Mouse (Mus musculus): ENCODE measurements around the gene Epha4. TPM values are rescaled to one million over a fixed set of nuclear protein-coding genes. Genes with fewer than 3 reads are reported as not detected.

The Epha4 gene
- polyA plus RNA-seq (2015; fragmentation: Nextera tagmentation; extraction: Ambion mirVana) = 58.9 and 59.5 TPM in 2 replicates

GRCm38 (mm10) chr1:77514963-77515650 lies at the start of gene Epha4:
TSS of gene Epha4 (minus strand) at chr1:77515088.
- peak; percentile 95 for ATAC-seq (ENCODE audit: low FRiP score, low read depth)
- Histone ChIP-seq H3K27me3 (peaks cover 17% of the 10 kb centered on the region), H3K4me3 (peak within 1 kb of the TSS; percentile 79), H3K9ac (peak within 1 kb of the TSS; percentile 90), H3K27ac (peak within 1 kb of the TSS; percentile 92), H3K9me3 (no peaks in the 10 kb centered on the region), H3K36me3 (peaks cover 11% of the 10 kb centered on the region), H3K4me1 (peaks cover 22% of the 10 kb centered on the region), H3K4me2 (replicated peaks) (peak within 1 kb of the TSS; percentile 93)
- under 1% methylated on average over 40 of the region's 40 CpGs for WGBS

DNA sequence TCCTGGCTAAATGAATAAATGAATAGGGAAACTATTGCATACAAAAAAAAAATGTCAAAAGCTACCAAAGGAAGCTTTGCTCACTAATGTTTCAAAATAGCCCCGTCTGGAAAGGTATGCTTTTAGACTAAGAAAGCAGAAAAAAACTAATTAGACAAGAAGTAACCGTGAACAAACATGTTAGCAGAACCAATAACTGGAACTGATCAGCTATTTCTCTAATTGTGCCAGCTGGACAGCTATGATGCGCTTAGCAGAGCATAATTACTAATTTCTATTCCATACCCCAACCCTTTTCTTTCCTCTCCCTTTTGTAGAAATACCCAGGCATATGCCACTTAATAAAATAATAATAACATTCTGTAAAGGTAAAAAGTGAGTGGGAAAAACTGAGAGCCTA lies 41.3 kb upstream of the Epha4 start:
- no peaks in the 10 kb centered on the region for H3K27me3 ChIP-seq
- H3K9ac ChIP-seq = no peak overlapping the region
- no peak for ATAC-seq (ENCODE audit: low FRiP score, low read depth)
- no peak overlapping the region for H3K27ac ChIP-seq
- no peaks in the 10 kb centered on the region for H3K9me3 ChIP-seq
- no peaks in the 10 kb centered on the region for H3K36me3 ChIP-seq
- no peak overlapping the region for H3K4me3 ChIP-seq
- H3K4me1 ChIP-seq = no peaks in the 10 kb centered on the region
- no peak overlapping the region for H3K4me2 ChIP-seq (replicated peaks)
- 74% methylated on average over 3 of the region's 3 CpGs for WGBS

DNA sequence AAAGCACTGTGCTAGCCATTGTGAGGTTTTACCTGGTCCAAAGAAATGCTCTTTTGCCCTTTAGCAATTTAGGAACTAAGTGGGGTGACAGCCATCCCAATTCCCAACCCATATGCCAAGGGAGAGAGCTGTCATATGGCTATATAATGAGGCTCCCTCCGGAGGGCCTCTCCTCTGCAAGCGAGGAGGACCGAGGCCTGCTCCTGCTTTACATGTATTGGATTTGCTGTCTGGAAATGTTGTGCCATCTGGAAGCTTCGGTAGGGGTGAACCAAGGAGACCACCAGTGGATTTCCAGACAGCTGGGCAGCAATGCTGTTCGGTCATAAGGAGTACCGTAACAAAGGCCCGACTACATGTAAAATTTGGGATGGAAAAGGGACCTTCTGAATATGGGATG lies 37.0 kb upstream of the Epha4 start:
- Histone ChIP-seq H3K36me3 (no peaks in the 10 kb centered on the region), H3K4me1 (no peaks in the 10 kb centered on the region), H3K27me3 (no peaks in the 10 kb centered on the region), H3K27ac (no peak overlapping the region), H3K9me3 (no peaks in the 10 kb centered on the region), H3K9ac (no peak overlapping the region), H3K4me3 (no peak overlapping the region), H3K4me2 (replicated peaks) (no peak overlapping the region)
- 89% methylated on average over 7 of the region's 7 CpGs for WGBS
- no peak for ATAC-seq (ENCODE audit: low FRiP score, low read depth)

- no peak overlapping the region for H3K9ac ChIP-seq
- ATAC-seq (ENCODE audit: low FRiP score, low read depth) = no peak
- H3K27ac ChIP-seq = no peak overlapping the region
- H3K27me3 ChIP-seq = no peaks in the 10 kb centered on the region
- H3K36me3 ChIP-seq = no peaks in the 10 kb centered on the region
- no peaks in the 10 kb centered on the region for H3K4me1 ChIP-seq
- no peaks in the 10 kb centered on the region for H3K9me3 ChIP-seq
- no peak overlapping the region for H3K4me2 ChIP-seq (replicated peaks)
- no peak overlapping the region for H3K4me3 ChIP-seq
- WGBS = 62% methylated on average over 6 of the region's 6 CpGs
Measured at GRCm38 (mm10) chr1:77545722-77546121, 30.8 kb upstream of the Epha4 start.

- ATAC-seq (ENCODE audit: low FRiP score, low read depth) = no peak
- WGBS = 83% methylated on average over 1 of the region's 1 CpGs
- H3K9me3 ChIP-seq = no peaks in the 10 kb centered on the region
- H3K27ac ChIP-seq = no peak overlapping the region
- H3K4me2 ChIP-seq (replicated peaks) = no peak overlapping the region
- no peak overlapping the region for H3K4me3 ChIP-seq
- H3K36me3 ChIP-seq = no peaks in the 10 kb centered on the region
- H3K4me1 ChIP-seq = no peaks in the 10 kb centered on the region
- H3K27me3 ChIP-seq = no peaks in the 10 kb centered on the region
- no peak overlapping the region for H3K9ac ChIP-seq
Measured at GRCm38 (mm10) chr1:77545035-77545434, 30.1 kb upstream of the Epha4 start.

- H3K4me3 ChIP-seq = no peak overlapping the region
- H3K9ac ChIP-seq = no peak overlapping the region
- H3K27ac ChIP-seq = no peak overlapping the region
- WGBS = 41% methylated on average over 3 of the region's 3 CpGs
- no peak overlapping the region for H3K4me2 ChIP-seq (replicated peaks)
- no peaks in the 10 kb centered on the region for H3K9me3 ChIP-seq
- no peak for ATAC-seq (ENCODE audit: low FRiP score, low read depth)
- no peaks in the 10 kb centered on the region for H3K36me3 ChIP-seq
- H3K4me1 ChIP-seq = no peaks in the 10 kb centered on the region
- no peaks in the 10 kb centered on the region for H3K27me3 ChIP-seq
Measured at GRCm38 (mm10) chr1:77544279-77544678, 29.4 kb upstream of the Epha4 start.

- H3K4me3 ChIP-seq = no peak overlapping the region
- no peaks in the 10 kb centered on the region for H3K36me3 ChIP-seq
- WGBS = 83% methylated on average over 12 of the region's 12 CpGs
- H3K27ac ChIP-seq = no peak overlapping the region
- no peak for ATAC-seq (ENCODE audit: low FRiP score, low read depth)
- H3K4me1 ChIP-seq = no peaks in the 10 kb centered on the region
- no peak overlapping the region for H3K4me2 ChIP-seq (replicated peaks)
- no peaks in the 10 kb centered on the region for H3K27me3 ChIP-seq
- H3K9me3 ChIP-seq = no peaks in the 10 kb centered on the region
- H3K9ac ChIP-seq = no peak overlapping the region
Measured at GRCm38 (mm10) chr1:77539945-77540344, 25.1 kb upstream of the Epha4 start.

DNA sequence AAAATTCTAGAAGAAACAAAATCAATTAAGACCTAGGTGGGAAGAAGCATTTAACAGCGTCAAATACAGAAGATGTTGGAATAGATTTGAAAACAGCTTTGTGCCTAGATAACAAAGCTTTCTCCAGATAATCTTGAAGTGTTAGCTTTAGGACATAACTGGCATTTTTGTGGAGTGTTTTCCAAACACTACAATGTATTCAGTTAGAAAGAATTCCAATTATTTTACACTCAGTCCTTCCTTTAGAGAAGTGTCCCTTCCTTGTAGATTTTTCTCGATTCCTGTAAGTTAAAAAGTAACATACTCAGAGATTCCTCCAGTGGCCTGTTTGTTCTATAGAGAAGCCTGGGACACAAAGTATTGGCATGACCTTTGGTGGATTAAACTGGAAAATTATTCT lies 23.7 kb upstream of the Epha4 start:
- no peak for ATAC-seq (ENCODE audit: low FRiP score, low read depth)
- H3K4me1 ChIP-seq = no peaks in the 10 kb centered on the region

DNA sequence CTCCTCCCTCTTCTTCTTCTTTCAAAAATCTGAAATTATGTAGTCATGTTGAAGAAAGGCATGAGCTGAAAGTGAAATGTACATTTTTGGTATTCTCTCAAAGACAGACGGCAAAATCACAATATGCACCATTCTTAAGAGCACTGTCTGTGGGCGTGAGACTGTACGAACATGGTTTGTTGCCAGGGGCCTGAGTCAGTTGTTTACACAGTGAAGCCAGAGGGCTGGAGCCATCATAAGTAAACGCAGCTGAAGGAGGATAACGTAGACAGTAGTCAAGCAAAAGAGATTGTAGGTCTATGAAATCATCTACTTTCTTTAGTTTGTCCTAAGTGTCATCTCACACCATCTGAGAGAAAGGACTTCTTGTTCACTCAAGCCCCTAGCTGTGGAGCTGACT lies 21.0 kb upstream of the Epha4 start:
- 78% methylated on average over 5 of the region's 5 CpGs for WGBS
- H3K27ac ChIP-seq = no peak overlapping the region
- no peak overlapping the region for H3K9ac ChIP-seq
- no peak overlapping the region for H3K4me3 ChIP-seq
- H3K4me1 ChIP-seq = no peaks in the 10 kb centered on the region
- no peak for ATAC-seq (ENCODE audit: low FRiP score, low read depth)
- no peaks in the 10 kb centered on the region for H3K36me3 ChIP-seq
- no peaks in the 10 kb centered on the region for H3K27me3 ChIP-seq
- H3K4me2 ChIP-seq (replicated peaks) = no peak overlapping the region
- no peaks in the 10 kb centered on the region for H3K9me3 ChIP-seq

More for the DNA sequence above, 23.7 kb upstream of the Epha4 start:
- H3K9ac ChIP-seq = no peak overlapping the region
- H3K4me3 ChIP-seq = no peak overlapping the region
- H3K27ac ChIP-seq = no peak overlapping the region
- H3K9me3 ChIP-seq = no peaks in the 10 kb centered on the region
- no peaks in the 10 kb centered on the region for H3K36me3 ChIP-seq
- H3K4me2 ChIP-seq (replicated peaks) = no peak overlapping the region
- WGBS = 70% methylated on average over 2 of the region's 2 CpGs
- no peaks in the 10 kb centered on the region for H3K27me3 ChIP-seq

- Histone ChIP-seq H3K27me3 (no peaks in the 10 kb centered on the region), H3K4me2 (replicated peaks) (no peak overlapping the region), H3K4me3 (no peak overlapping the region), H3K36me3 (no peaks in the 10 kb centered on the region), H3K27ac (no peak overlapping the region), H3K9me3 (no peaks in the 10 kb centered on the region), H3K9ac (no peak overlapping the region), H3K4me1 (no peaks in the 10 kb centered on the region)
- ATAC-seq (ENCODE audit: low FRiP score, low read depth) = no peak
- 39% methylated on average over 6 of the region's 6 CpGs for WGBS
Measured at GRCm38 (mm10) chr1:77532576-77533183, 17.8 kb upstream of the Epha4 start.

DNA sequence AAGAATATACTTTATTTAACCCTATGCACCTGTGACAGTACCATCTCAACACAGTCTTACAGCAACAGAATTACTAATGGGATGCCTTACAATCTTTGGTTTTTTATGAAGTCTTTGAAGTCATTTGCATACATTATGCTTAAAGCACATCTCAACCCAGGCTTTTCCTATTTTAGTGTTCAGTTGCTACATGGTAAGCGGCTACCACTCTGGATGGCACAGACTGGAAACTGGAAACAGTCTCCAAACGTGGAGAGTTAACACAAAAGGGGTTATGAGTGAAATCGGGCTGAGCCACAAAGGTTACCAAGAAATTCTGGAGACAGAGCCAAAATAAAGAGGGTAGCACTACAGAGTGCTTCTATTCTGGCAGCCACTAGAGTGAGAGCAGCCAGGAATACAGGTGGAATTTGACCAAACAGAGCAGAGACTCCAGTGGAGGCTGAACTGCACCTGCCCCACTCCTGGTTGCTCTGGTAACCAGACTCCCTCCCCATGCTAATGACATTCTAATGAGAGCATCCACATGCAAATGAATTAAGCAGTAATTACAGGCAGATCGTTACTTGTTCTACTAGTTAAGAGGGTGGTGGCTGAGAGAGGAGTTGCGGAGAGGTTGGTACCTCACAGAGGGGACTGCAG lies 17.2 kb upstream of the Epha4 start:
- H3K9ac ChIP-seq = no peak overlapping the region
- H3K27me3 ChIP-seq = no peaks in the 10 kb centered on the region
- 57% methylated on average over 5 of the region's 5 CpGs for WGBS
- no peaks in the 10 kb centered on the region for H3K36me3 ChIP-seq
- no peak overlapping the region for H3K27ac ChIP-seq
- H3K4me2 ChIP-seq (replicated peaks) = no peak overlapping the region
- no peak overlapping the region for H3K4me3 ChIP-seq
- no peak for ATAC-seq (ENCODE audit: low FRiP score, low read depth)
- H3K4me1 ChIP-seq = no peaks in the 10 kb centered on the region
- H3K9me3 ChIP-seq = no peaks in the 10 kb centered on the region

- no peak for ATAC-seq (ENCODE audit: low FRiP score, low read depth)
- no peak overlapping the region for H3K4me3 ChIP-seq
- peaks cover 10% of the 10 kb centered on the region; the same call in 1 of the 2 replicates for H3K4me1 ChIP-seq
- no peak overlapping the region for H3K4me2 ChIP-seq (replicated peaks)
- WGBS = 82% methylated on average over 8 of the region's 8 CpGs
- no peak overlapping the region for H3K27ac ChIP-seq
- peaks cover 7% of the 10 kb centered on the region for H3K27me3 ChIP-seq
- H3K36me3 ChIP-seq = no peaks in the 10 kb centered on the region
- no peaks in the 10 kb centered on the region for H3K9me3 ChIP-seq
- H3K9ac ChIP-seq = no peak overlapping the region
Measured at GRCm38 (mm10) chr1:77525082-77525481, 10.2 kb upstream of the Epha4 start.
